Mouse (Mus musculus) lung, adult 2 months (tissue): ENCODE measurements at regions not wholly inside any gene's neighbourhood (a gene's known extent, or its start where the extent isn't known, plus 50 kb on each side); places are given as distances from the start of the nearest gene placed in this dataset.

Source experiments
- CTCF ChIP-seq: fragments of 200-500 bp; IDR thresholded peaks from 2 replicates; pipeline ENCODE4 v1.5.1; 2011; ENCODE audit warnings: mild to moderate bottlenecking, low read length, control low read depth; ENCODE audit not compliant: insufficient read depth
- POLR2A ChIP-seq: fragments of 200-500 bp; IDR thresholded peaks from 2 replicates; pipeline ENCODE4 v1.6.1; 2011; ENCODE audit warnings: low read depth, mild to moderate bottlenecking, control low read depth, low read length, borderline replicate concordance; ENCODE audit errors: extremely low read depth

DNA sequence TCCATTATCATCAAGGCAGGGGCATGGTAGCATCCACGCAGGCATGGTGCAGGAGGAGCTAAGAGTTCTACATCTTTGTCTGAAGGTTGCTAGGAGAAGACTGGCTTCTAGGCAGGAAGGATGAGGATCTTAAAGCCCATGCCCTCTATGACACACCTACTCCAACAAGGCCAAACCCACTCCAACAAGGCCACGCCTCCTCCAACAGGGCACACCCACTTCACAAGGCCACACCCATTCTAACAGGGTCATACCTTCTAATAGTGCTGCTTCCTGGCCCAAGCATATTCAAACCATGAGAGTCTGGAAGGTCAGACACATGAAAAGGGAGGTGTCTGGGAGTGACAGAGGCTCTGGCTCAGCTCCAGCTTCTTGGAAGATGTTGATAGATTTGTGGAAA lies 89.0 kb downstream of the 2410131K14Rik start:
- no peak for TF ChIP-seq POLR2A
- no peak for TF ChIP-seq CTCF
